Mouse (Mus musculus): Measurements from ENCODE around the gene Clstn3. TPM values are rescaled to one million over a fixed set of nuclear protein-coding genes. Genes with fewer than 3 reads are reported as not detected.
A peak's percentile ranks its signal among the peaks of the same experiment; 100 is the strongest.
"Not testable (repeated sequence)": the region's sequence is repeated elsewhere in the genome, so short reads cannot be mapped to it uniquely, and the experiment has no call there.

The Clstn3 gene
- total RNA-seq (2015) (0.11 and 1.2 TPM in 2 replicates), total RNA-seq (2017) (0.51 and 0.73 TPM in 2 replicates)

GRCm38 (mm10) chr6:124464305-124465271, at the start of gene Clstn3:
Clstn3 (minus strand) TSS chr6:124464794.
- peak; percentile 71 for ATAC-seq (ENCODE audit: poor library complexity, severe bottlenecking)

- ATAC-seq (ENCODE audit: poor library complexity, severe bottlenecking) = peak; percentile 74
Measured at GRCm38 (mm10) chr6:124512355-124512836, 47.8 kb upstream of the Clstn3 start, which contains the start of gene C1ra. C1ra (plus strand) TSS chr6:124512405.

GRCm38 (mm10) chr6:124511936-124512335, 47.3 kb upstream of the Clstn3 start:
- ATAC-seq (ENCODE audit: poor library complexity, severe bottlenecking) = no peak

GRCm38 (mm10) chr6:124509192-124509591, 44.6 kb upstream of the Clstn3 start:
- ATAC-seq (ENCODE audit: poor library complexity, severe bottlenecking) = not testable (repeated sequence)

GRCm38 (mm10) chr6:124508292-124508691, 43.7 kb upstream of the Clstn3 start:
- peak; percentile 20 for ATAC-seq (ENCODE audit: poor library complexity, severe bottlenecking)

- no peak for ATAC-seq (ENCODE audit: poor library complexity, severe bottlenecking)
Measured at GRCm38 (mm10) chr6:124506991-124507390, 42.4 kb upstream of the Clstn3 start.

GRCm38 (mm10) chr6:124505028-124505427, 40.4 kb upstream of the Clstn3 start:
- peak; percentile 94 for ATAC-seq (ENCODE audit: poor library complexity, severe bottlenecking)

- no peak for ATAC-seq (ENCODE audit: poor library complexity, severe bottlenecking)
Measured at GRCm38 (mm10) chr6:124502021-124502420, 37.4 kb upstream of the Clstn3 start.

GRCm38 (mm10) chr6:124501473-124501872, 36.9 kb upstream of the Clstn3 start:
- no peak for ATAC-seq (ENCODE audit: poor library complexity, severe bottlenecking)

GRCm38 (mm10) chr6:124499914-124500566, 35.4 kb upstream of the Clstn3 start:
- ATAC-seq (ENCODE audit: poor library complexity, severe bottlenecking) = no peak

GRCm38 (mm10) chr6:124496054-124496453, 31.5 kb upstream of the Clstn3 start:
- peak; percentile 71 for ATAC-seq (ENCODE audit: poor library complexity, severe bottlenecking)

GRCm38 (mm10) chr6:124493886-124494285, 29.3 kb upstream of the Clstn3 start:
- ATAC-seq (ENCODE audit: poor library complexity, severe bottlenecking) = no peak

GRCm38 (mm10) chr6:124492842-124493561, 28.4 kb upstream of the Clstn3 start, which contains the start of gene C1rl:
C1rl (plus strand) TSS chr6:124493113.
- peak; percentile 84 for ATAC-seq (ENCODE audit: poor library complexity, severe bottlenecking)

- 0 out of 2 replicates have a peak, but pooled peaks have one; percentile 6 for ATAC-seq (ENCODE audit: poor library complexity, severe bottlenecking)
Measured at GRCm38 (mm10) chr6:124491427-124491826, 26.8 kb upstream of the Clstn3 start.

- no peak for ATAC-seq (ENCODE audit: poor library complexity, severe bottlenecking)
Measured at GRCm38 (mm10) chr6:124488952-124489351, 24.4 kb upstream of the Clstn3 start.

GRCm38 (mm10) chr6:124487509-124487908, 22.9 kb upstream of the Clstn3 start:
- no peak for ATAC-seq (ENCODE audit: poor library complexity, severe bottlenecking)

- ATAC-seq (ENCODE audit: poor library complexity, severe bottlenecking) = no peak
Measured at GRCm38 (mm10) chr6:124485414-124486144, 21.0 kb upstream of the Clstn3 start.

- ATAC-seq (ENCODE audit: poor library complexity, severe bottlenecking) = no peak
Measured at GRCm38 (mm10) chr6:124484851-124485250, 20.3 kb upstream of the Clstn3 start.

GRCm38 (mm10) chr6:124483831-124484230, 19.2 kb upstream of the Clstn3 start:
- ATAC-seq (ENCODE audit: poor library complexity, severe bottlenecking) = not testable (repeated sequence)

GRCm38 (mm10) chr6:124481571-124481970, 17.0 kb upstream of the Clstn3 start:
- peak; percentile 42 for ATAC-seq (ENCODE audit: poor library complexity, severe bottlenecking)
